8 mouse cellular contexts compared by ENCODE assay signal in genomic region chr1:164247442-164247841, GRCm38 (mm10). TPM values are rescaled to one million over a fixed set of nuclear protein-coding genes. Genes with fewer than 3 reads are reported as not detected.
DNase-seq lines count a peak whose midpoint lies in the region; ATAC-seq and TF ChIP-seq lines count a peak whose summit lies in the region.

No protein-coding gene starts in this region.

- H3K27me3 ChIP-seq in forebrain, embryonic 11.5 days (ENCODE audit: control insufficient read depth, insufficient read depth, low read length): no peaks in the 10 kb centered on the region
- no peaks in the 10 kb centered on the region for H3K27me3 ChIP-seq in forebrain, postnatal 0 days (ENCODE audit: insufficient read depth, low read length)
- H3K27me3 ChIP-seq in embryonic facial prominence, embryonic 15.5 days: no peaks in the 10 kb centered on the region
- H3K27me3 ChIP-seq in liver, embryonic 12.5 days (replicated peaks): no peaks in the 10 kb centered on the region

- ATAC-seq in forebrain, embryonic 11.5 days (replicated peaks; ENCODE audit: low FRiP score): no peak
- ATAC-seq in forebrain, postnatal 0 days: no peak
- ATAC-seq in embryonic facial prominence, embryonic 15.5 days (ENCODE audit: insufficient number of reproducible peaks, low FRiP score, low TSS enrichment, low read depth): no peak
- no peak for ATAC-seq in liver, embryonic 12.5 days

- H3K4me2 ChIP-seq in forebrain, embryonic 11.5 days (ENCODE audit: low read depth, low read length, severe bottlenecking): peak overlapping the region; percentile 54; the same call in 1 of the 2 replicates
- no peak overlapping the region for H3K4me2 ChIP-seq in forebrain, postnatal 0 days (ENCODE audit: low read depth)
- H3K4me2 ChIP-seq in embryonic facial prominence, embryonic 15.5 days (replicated peaks): peak overlapping the region; percentile 79; the same call in 1 of the 2 replicates
- peak overlapping the region; percentile 62 for H3K4me2 ChIP-seq in liver, embryonic 12.5 days

- H3K4me1 ChIP-seq in forebrain, embryonic 11.5 days (replicated peaks; ENCODE audit: control insufficient read depth, insufficient read depth, low read length): peaks cover 7% of the 10 kb centered on the region; the same call in 1 of the 2 replicates
- 0 out of 2 replicates have a peak, but pooled peaks cover 9% of the 10 kb centered on the region for H3K4me1 ChIP-seq in forebrain, postnatal 0 days (ENCODE audit: insufficient read depth)
- H3K4me1 ChIP-seq in embryonic facial prominence, embryonic 15.5 days: peaks cover 8% of the 10 kb centered on the region; the same call in 1 of the 2 replicates
- H3K4me1 ChIP-seq in liver, embryonic 12.5 days: peaks cover 39% of the 10 kb centered on the region

- peak overlapping the region; percentile 48 for H3K9ac ChIP-seq in forebrain, embryonic 11.5 days (ENCODE audit: low read length)
- H3K9ac ChIP-seq in forebrain, postnatal 0 days: no peak overlapping the region
- no peak overlapping the region for H3K9ac ChIP-seq in embryonic facial prominence, embryonic 15.5 days
- H3K9ac ChIP-seq in liver, embryonic 12.5 days: peak overlapping the region; percentile 55; the same call in 1 of the 2 replicates

- DNase-seq in forebrain, embryonic 11.5 days (ENCODE audit: low spot score): no peak
- DNase-seq in forebrain, postnatal 0 days: no peak
- DNase-seq in 416B (ENCODE audit: low read depth): peak; percentile 13
- no peak for DNase-seq in ovary, postnatal 10 days (ENCODE audit: low spot score)
- no peak for DNase-seq in Muller cell, postnatal 12 days (ENCODE audit: inconsistent ontology term)
- DNase-seq in MN1 (ENCODE audit: low spot score): no peak

- H3K4me3 ChIP-seq in forebrain, embryonic 11.5 days (ENCODE audit: low read depth, low read length): no peak overlapping the region
- H3K4me3 ChIP-seq in forebrain, postnatal 0 days (ENCODE audit: low read depth, low read length): no peak overlapping the region
- no peak overlapping the region for H3K4me3 ChIP-seq in embryonic facial prominence, embryonic 15.5 days (replicated peaks)
- peak overlapping the region; percentile 82 for H3K4me3 ChIP-seq in liver, embryonic 12.5 days

- H3K36me3 ChIP-seq in forebrain, embryonic 11.5 days (ENCODE audit: control insufficient read depth, insufficient read depth, low read length): no peaks in the 10 kb centered on the region
- no peaks in the 10 kb centered on the region for H3K36me3 ChIP-seq in forebrain, postnatal 0 days (ENCODE audit: insufficient read depth)
- H3K36me3 ChIP-seq in embryonic facial prominence, embryonic 15.5 days: no peaks in the 10 kb centered on the region
- no peaks in the 10 kb centered on the region for H3K36me3 ChIP-seq in liver, embryonic 12.5 days

- 29% methylated on average over 8 of the region's 8 CpGs for WGBS in forebrain, embryonic 11.5 days
- WGBS in forebrain, postnatal 0 days: 35% methylated on average over 8 of the region's 8 CpGs
- 50% methylated on average over 8 of the region's 8 CpGs for WGBS in embryonic facial prominence, embryonic 15.5 days
- WGBS in liver, embryonic 12.5 days (ENCODE audit: insufficient replicate concordance): 54% methylated on average over 8 of the region's 8 CpGs

- no peak for TF ChIP-seq CTCF in forebrain, postnatal 0 days (IDR thresholded peaks at IDR 0.05; ENCODE audit: low read depth)

- no peak overlapping the region for H3K27ac ChIP-seq in forebrain, embryonic 11.5 days (ENCODE audit: low read depth, low read length)
- H3K27ac ChIP-seq in forebrain, postnatal 0 days (ENCODE audit: low read depth, low read length): no peak overlapping the region
- H3K27ac ChIP-seq in embryonic facial prominence, embryonic 15.5 days (replicated peaks): no peak overlapping the region
- peak overlapping the region; percentile 58 for H3K27ac ChIP-seq in liver, embryonic 12.5 days

- H3K9me3 ChIP-seq in forebrain, embryonic 11.5 days (ENCODE audit: control insufficient read depth, low read length): no peaks in the 10 kb centered on the region
- H3K9me3 ChIP-seq in forebrain, postnatal 0 days (ENCODE audit: low read length): no peaks in the 10 kb centered on the region
- H3K9me3 ChIP-seq in embryonic facial prominence, embryonic 15.5 days (replicated peaks): no peaks in the 10 kb centered on the region
- H3K9me3 ChIP-seq in liver, embryonic 12.5 days (replicated peaks): no peaks in the 10 kb centered on the region

RNA-seq across cellular contexts. Expression of gene Slc19a2, which starts 1.4 kb away (rescaled TPM):
- 13.2 and 14.4 TPM in 2 replicates for polyA plus RNA-seq in forebrain, embryonic 11.5 days (2014; fragmentation: Nextera tagmentation; extraction: Ambion mirVana)
- total RNA-seq in forebrain, postnatal 0 days (2014; rRNA removed): 11.3 and 16.6 TPM in 2 replicates
- polyA plus RNA-seq in forebrain, postnatal 0 days (2015; fragmentation: Nextera tagmentation; extraction: Ambion mirVana): 6.6 and 7.5 TPM in 2 replicates
- polyA plus RNA-seq in embryonic facial prominence, embryonic 15.5 days (2015; fragmentation: Nextera tagmentation; extraction: Ambion mirVana): 9.0 and 11.1 TPM in 2 replicates
- polyA plus RNA-seq in liver, embryonic 12.5 days (2016; fragmentation: Nextera tagmentation; extraction: Ambion mirVana): 24.9 and 26.6 TPM in 2 replicates

RNA-seq across cellular contexts. Expression of gene Ccdc181, which starts 27.9 kb away (rescaled TPM):
- polyA plus RNA-seq in forebrain, embryonic 11.5 days (2014; fragmentation: Nextera tagmentation; extraction: Ambion mirVana): 18.4 and 18.5 TPM in 2 replicates
- 20.1 and 21.2 TPM in 2 replicates for total RNA-seq in forebrain, postnatal 0 days (2014; rRNA removed)
- polyA plus RNA-seq in forebrain, postnatal 0 days (2015; fragmentation: Nextera tagmentation; extraction: Ambion mirVana): 24.2 and 28.1 TPM in 2 replicates
- 12.2 and 16.7 TPM in 2 replicates for polyA plus RNA-seq in embryonic facial prominence, embryonic 15.5 days (2015; fragmentation: Nextera tagmentation; extraction: Ambion mirVana)
- polyA plus RNA-seq in liver, embryonic 12.5 days (2016; fragmentation: Nextera tagmentation; extraction: Ambion mirVana): 5.2 and 5.3 TPM in 2 replicates

RNA-seq across cellular contexts. Expression of gene Nme7, which starts 56.5 kb away (rescaled TPM):
- polyA plus RNA-seq in forebrain, embryonic 11.5 days (2014; fragmentation: Nextera tagmentation; extraction: Ambion mirVana): 34.7 and 40.5 TPM in 2 replicates
- total RNA-seq in forebrain, postnatal 0 days (2014; rRNA removed): 37.7 and 37.9 TPM in 2 replicates
- polyA plus RNA-seq in forebrain, postnatal 0 days (2015; fragmentation: Nextera tagmentation; extraction: Ambion mirVana): 32.1 and 33.2 TPM in 2 replicates
- polyA plus RNA-seq in embryonic facial prominence, embryonic 15.5 days (2015; fragmentation: Nextera tagmentation; extraction: Ambion mirVana): 39.7 and 43.7 TPM in 2 replicates
- polyA plus RNA-seq in liver, embryonic 12.5 days (2016; fragmentation: Nextera tagmentation; extraction: Ambion mirVana): 11.9 and 13.4 TPM in 2 replicates

RNA-seq across cellular contexts. Expression of gene Blzf1, which starts 59.8 kb away (rescaled TPM):
- 24.4 and 26.9 TPM in 2 replicates for polyA plus RNA-seq in forebrain, embryonic 11.5 days (2014; fragmentation: Nextera tagmentation; extraction: Ambion mirVana)
- 17.5 and 21.5 TPM in 2 replicates for total RNA-seq in forebrain, postnatal 0 days (2014; rRNA removed)
- 16.1 and 22.3 TPM in 2 replicates for polyA plus RNA-seq in forebrain, postnatal 0 days (2015; fragmentation: Nextera tagmentation; extraction: Ambion mirVana)
- polyA plus RNA-seq in embryonic facial prominence, embryonic 15.5 days (2015; fragmentation: Nextera tagmentation; extraction: Ambion mirVana): 41.0 and 41.9 TPM in 2 replicates
- 14.8 and 15.8 TPM in 2 replicates for polyA plus RNA-seq in liver, embryonic 12.5 days (2016; fragmentation: Nextera tagmentation; extraction: Ambion mirVana)

Comparison
In these comparisons a context has a peak if more than half of its experiments do, and no peak if none do; other contexts are left out.
1. H3K9ac ChIP-seq: peak in forebrain, embryonic 11.5 days (single experiment) and liver, embryonic 12.5 days (single experiment); none in forebrain, postnatal 0 days (single experiment) and embryonic facial prominence, embryonic 15.5 days (single experiment).